Mouse (Mus musculus) midbrain, embryonic 11.5 days (tissue): ENCODE results near the gene 1110017D15Rik. TPM values are rescaled to one million over a fixed set of nuclear protein-coding genes. Genes with fewer than 3 reads are reported as not detected.

ENCODE experiments used
- ATAC-seq: fragments of 200-750 bp; cut with Nextera tagmentation; 2 replicates; pipeline ENCODE4 v1.8.0; 2017; ENCODE audit warnings: moderate TSS enrichment, moderate library complexity; ENCODE audit not compliant: low FRiP score
- DNase-seq: peaks from one replicate; pipeline ENCODE4 v3.0.0; 2015; ENCODE audit warnings: low spot score; ENCODE audit errors: missing footprints
- H3K27ac ChIP-seq: fragments of 300-500 bp; sonication (generic); 2 replicates; pipeline ENCODE4 v1.5.1; 2014; ENCODE audit warnings: low read depth, low read length
- H3K27me3 ChIP-seq: fragments of 300-500 bp; sonication (generic); 2 replicates; pipeline ENCODE4 v1.6.1; 2014; ENCODE audit warnings: mild to moderate bottlenecking, low read length, moderate library complexity, mixed read lengths; ENCODE audit not compliant: control insufficient read depth, insufficient read depth
- H3K36me3 ChIP-seq: fragments of 300-500 bp; sonication (generic); 2 replicates; pipeline ENCODE4 v1.6.1; 2014; ENCODE audit warnings: mild to moderate bottlenecking, low read length, moderate library complexity, mixed read lengths; ENCODE audit not compliant: control insufficient read depth, insufficient read depth
- H3K4me1 ChIP-seq: fragments of 300-500 bp; sonication (generic); 2 replicates; pipeline ENCODE4 v1.6.1; 2014; ENCODE audit warnings: low read length; ENCODE audit not compliant: control insufficient read depth, insufficient read depth
- H3K4me2 ChIP-seq: fragments of 300-500 bp; sonication (generic); 2 replicates; pipeline ENCODE4 v1.6.1; 2014; ENCODE audit warnings: mild to moderate bottlenecking, moderate library complexity
- H3K4me3 ChIP-seq: fragments of 300-500 bp; sonication (generic); 2 replicates; pipeline ENCODE4 v1.5.1; 2014; ENCODE audit warnings: low read depth, low read length
- H3K9ac ChIP-seq: fragments of 300-500 bp; sonication (generic); 2 replicates; pipeline ENCODE4 v1.6.1; 2014; ENCODE audit warnings: low read length
- H3K9me3 ChIP-seq: fragments of 300-500 bp; sonication (generic); 2 replicates; pipeline ENCODE4 v1.6.1; 2016; ENCODE audit warnings: low read length; ENCODE audit not compliant: control insufficient read depth
- WGBS: fragments of 180-500 bp; shearing (Covaris S2); extraction: QIAGEN DNeasy Blood & Tissue Kit; methylation state at CpG from one replicate; pipeline ENCODE4 v1.1.7; 2014; 5-methylcytosine and 5-hydroxymethylcytosine counted together
- polyA plus RNA-seq: library from polyadenylated mRNA; unstranded; fragments of >200 nt; fragmentation: Nextera tagmentation; extraction: Ambion mirVana; gene quantifications from 2 replicates; pipeline ENCODE4 v1.2.1, GENCODE M21; 2014

Gene 1110017D15Rik
- 3.6 and 4.6 TPM in 2 replicates for polyA plus RNA-seq

DNA sequence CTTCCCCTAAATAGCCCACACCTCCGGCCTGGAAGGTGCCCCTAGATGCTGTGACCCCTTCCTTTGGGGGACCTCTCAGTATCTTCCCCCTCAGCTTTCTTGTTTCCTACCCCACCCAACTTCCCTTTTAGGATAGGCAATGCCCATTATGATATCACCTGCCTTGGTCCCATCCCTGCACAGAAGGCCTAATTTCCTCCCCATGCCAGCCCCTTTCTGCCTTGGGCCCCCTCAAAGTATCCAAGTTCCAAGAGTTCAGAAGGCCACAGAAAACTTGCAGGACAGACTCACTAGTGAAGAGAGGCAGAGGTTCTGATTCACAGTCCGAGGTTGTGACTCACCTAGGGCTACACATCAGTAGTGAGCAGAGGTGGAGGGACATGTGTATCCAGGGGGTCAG is at the start of gene 1110017D15Rik:
Gene 1110017D15Rik, minus strand, starts transcription at position 101 of the 400 bp plus-strand sequence.
- H3K9me3 ChIP-seq, result no peaks in the 10 kb centered on the region
- DNase-seq (no peak), ATAC-seq (no peak)
- no peak within 1 kb of the TSS for H3K4me2 ChIP-seq
- WGBS, result 85% methylated on average over 2 of the region's 2 CpGs
- no peaks in the 10 kb centered on the region for H3K27me3 ChIP-seq
- H3K4me1 ChIP-seq, result no peaks in the 10 kb centered on the region
- no peak within 1 kb of the TSS for H3K27ac ChIP-seq
- H3K4me3 ChIP-seq, result no peak within 1 kb of the TSS
- no peak within 1 kb of the TSS for H3K9ac ChIP-seq
- H3K36me3 ChIP-seq, result no peaks in the 10 kb centered on the region

DNA sequence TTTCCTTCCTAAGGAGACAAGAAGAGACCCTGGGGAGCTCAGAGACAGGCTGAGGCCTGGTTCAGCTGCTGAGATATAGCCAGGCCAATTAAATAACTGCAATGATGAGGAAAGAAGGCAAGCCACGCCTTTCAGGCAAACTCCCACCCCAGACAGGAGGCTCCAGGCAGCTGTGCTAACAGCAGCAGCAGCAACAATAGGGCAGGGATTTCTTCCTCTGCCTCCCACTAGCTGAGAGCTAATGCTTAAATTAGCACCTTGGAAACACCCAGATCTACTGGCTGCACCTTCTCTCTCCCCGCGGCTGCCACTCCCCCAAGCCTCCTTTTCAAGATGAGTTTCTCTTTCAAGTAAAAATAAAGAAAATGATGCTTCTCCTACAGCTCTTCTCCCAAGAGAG is 49.0 kb upstream of the 1110017D15Rik start:
- DNase-seq (no peak), ATAC-seq (no peak)
- no peak overlapping the region; the same call in 1 of the 2 replicates for H3K27ac ChIP-seq
- WGBS, result 8% methylated on average over 3 of the region's 3 CpGs
- no peak overlapping the region for H3K9ac ChIP-seq
- peaks cover 25% of the 10 kb centered on the region for H3K4me1 ChIP-seq
- H3K36me3 ChIP-seq, result no peaks in the 10 kb centered on the region
- H3K4me2 ChIP-seq, result no peak overlapping the region
- no peak overlapping the region for H3K4me3 ChIP-seq
- no peaks in the 10 kb centered on the region for H3K9me3 ChIP-seq
- no peaks in the 10 kb centered on the region for H3K27me3 ChIP-seq

DNA sequence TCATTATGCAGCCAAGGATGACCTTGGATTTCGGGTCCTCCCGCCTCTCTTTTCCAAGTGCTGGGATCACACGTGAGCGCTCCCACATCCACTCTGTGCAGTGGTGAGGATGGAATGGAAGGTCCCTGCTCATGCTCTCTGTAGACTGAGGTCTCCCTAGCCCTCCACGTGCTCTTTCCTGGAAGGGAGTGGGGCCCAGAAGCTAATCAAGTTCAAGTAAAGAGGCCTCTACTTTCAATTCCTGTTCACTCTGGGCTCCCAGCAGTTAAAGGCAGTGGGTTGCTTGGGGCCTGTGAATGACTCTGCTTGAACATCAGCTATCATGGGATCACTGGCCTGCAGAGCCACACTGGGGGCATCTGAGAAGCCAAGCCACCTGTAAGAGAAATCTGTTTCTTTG is 46.2 kb upstream of the 1110017D15Rik start:
- no peaks in the 10 kb centered on the region for H3K36me3 ChIP-seq
- no peak overlapping the region for H3K4me3 ChIP-seq
- H3K27me3 ChIP-seq, result no peaks in the 10 kb centered on the region
- peaks cover 18% of the 10 kb centered on the region for H3K4me1 ChIP-seq
- no peak overlapping the region for H3K4me2 ChIP-seq
- no peaks in the 10 kb centered on the region for H3K9me3 ChIP-seq
- no peak for DNase-seq
- no peak overlapping the region for H3K9ac ChIP-seq
- H3K27ac ChIP-seq, result no peak overlapping the region
- ATAC-seq, result no peak
- 88% methylated on average over 5 of the region's 5 CpGs for WGBS

DNA sequence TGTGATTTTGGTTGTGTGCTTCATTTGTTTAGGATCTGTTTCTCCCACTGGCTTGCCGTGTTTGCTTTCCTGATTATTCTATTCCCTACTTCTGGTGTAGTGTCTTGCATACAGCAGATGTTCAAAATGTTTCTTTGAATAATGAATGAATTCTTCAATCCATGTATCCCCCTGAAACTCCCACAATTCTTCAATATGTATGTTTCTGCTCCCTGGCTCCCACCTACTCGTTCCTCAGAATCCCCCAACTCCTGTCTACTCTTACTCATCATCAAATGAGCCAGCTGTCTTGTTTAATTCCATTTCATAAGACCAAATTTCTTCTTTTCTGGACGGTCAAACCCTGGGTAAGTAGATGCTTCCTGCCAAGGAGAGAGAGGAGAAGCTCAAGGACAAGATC is 40.0 kb upstream of the 1110017D15Rik start:
- Histone ChIP-seq H3K4me3 (no peak overlapping the region), H3K9ac (no peak overlapping the region), H3K4me2 (no peak overlapping the region), H3K4me1 (peaks cover 8% of the 10 kb centered on the region; the same call in 1 of the 2 replicates), H3K27me3 (no peaks in the 10 kb centered on the region), H3K36me3 (no peaks in the 10 kb centered on the region), H3K27ac (no peak overlapping the region), H3K9me3 (no peaks in the 10 kb centered on the region)
- no peak for ATAC-seq
- 70% methylated on average over 3 of the region's 3 CpGs for WGBS
- no peak for DNase-seq

DNA sequence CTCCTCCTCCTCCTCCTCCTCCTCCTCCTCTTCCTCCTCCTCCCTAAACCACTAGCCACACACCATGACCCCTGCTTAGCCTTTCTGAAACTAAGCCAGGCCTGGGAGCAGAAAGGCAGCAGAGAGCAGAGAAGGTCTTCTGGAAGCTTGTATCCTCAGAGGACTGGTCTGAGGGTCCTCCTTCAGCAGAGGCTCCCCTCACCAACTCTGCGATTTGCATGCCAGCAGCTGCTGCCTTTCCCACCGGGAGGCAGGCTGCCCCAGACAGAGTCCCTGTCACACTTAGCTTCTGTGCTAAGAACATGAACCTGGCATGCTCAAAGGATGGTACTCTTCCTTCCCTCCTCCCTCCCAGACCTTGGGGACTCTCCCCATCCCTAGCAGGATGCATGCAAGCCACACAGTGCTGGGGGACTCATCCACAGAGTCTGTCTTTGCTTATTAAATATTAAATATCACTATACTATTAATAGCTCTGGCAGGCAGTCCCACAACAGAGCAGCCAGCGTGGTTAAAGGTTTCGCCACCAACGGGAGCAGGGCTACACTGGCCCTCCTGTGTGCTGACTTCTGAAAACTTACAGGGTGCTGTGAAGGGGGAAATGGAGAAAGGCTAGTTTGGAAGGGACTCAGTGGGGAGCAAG is 39.3 kb upstream of the 1110017D15Rik start:
- no peak overlapping the region for H3K4me3 ChIP-seq
- no peak overlapping the region for H3K27ac ChIP-seq
- no peaks in the 10 kb centered on the region for H3K36me3 ChIP-seq
- H3K27me3 ChIP-seq, result no peaks in the 10 kb centered on the region
- no peak for DNase-seq
- H3K4me2 ChIP-seq, result no peak overlapping the region
- ATAC-seq, result no peak
- H3K9me3 ChIP-seq, result no peaks in the 10 kb centered on the region
- H3K9ac ChIP-seq, result no peak overlapping the region
- H3K4me1 ChIP-seq, result peaks cover 8% of the 10 kb centered on the region; the same call in 1 of the 2 replicates
- 56% methylated on average over 5 of the region's 5 CpGs for WGBS

DNA sequence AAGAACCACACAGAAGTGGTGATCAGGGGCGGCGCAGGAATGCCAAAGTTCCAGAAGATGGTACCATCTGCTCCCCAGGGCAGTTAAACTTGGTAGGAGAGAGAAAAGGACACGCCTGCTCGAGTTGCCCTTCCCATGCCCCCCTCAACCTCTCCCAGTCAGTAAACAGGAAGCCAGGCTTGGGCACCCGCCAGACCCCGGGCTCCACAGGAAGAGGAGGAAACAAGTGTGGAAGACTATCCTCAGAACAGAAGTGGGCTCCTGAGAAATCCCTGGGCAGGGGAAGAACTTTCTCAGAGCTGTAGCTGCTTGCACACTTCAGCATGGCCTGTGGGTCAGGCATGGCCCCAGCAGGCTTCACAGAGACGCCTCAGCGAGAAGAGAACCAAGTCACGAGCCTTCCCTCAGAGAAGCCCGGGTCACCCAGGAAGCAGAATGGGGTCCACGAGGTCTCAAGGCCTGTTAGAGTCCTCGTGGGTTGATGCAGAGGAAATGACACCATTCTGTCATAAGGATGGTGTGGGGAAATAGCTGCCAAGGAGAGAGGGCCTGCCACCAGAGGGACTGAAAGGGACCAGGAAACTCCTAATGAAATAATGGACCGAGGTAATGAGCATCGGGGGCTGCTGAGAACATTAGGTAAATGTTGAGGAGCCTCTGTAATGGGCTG is 38.0 kb upstream of the 1110017D15Rik start:
- 82% methylated on average over 14 of the region's 14 CpGs for WGBS
- DNase-seq, result no peak
- Histone ChIP-seq H3K4me3 (no peak overlapping the region), H3K36me3 (no peaks in the 10 kb centered on the region), H3K27me3 (no peaks in the 10 kb centered on the region), H3K4me1 (peaks cover 8% of the 10 kb centered on the region; the same call in 1 of the 2 replicates), H3K9ac (no peak overlapping the region), H3K4me2 (no peak overlapping the region), H3K9me3 (no peaks in the 10 kb centered on the region), H3K27ac (no peak overlapping the region)
- ATAC-seq, result no peak

DNA sequence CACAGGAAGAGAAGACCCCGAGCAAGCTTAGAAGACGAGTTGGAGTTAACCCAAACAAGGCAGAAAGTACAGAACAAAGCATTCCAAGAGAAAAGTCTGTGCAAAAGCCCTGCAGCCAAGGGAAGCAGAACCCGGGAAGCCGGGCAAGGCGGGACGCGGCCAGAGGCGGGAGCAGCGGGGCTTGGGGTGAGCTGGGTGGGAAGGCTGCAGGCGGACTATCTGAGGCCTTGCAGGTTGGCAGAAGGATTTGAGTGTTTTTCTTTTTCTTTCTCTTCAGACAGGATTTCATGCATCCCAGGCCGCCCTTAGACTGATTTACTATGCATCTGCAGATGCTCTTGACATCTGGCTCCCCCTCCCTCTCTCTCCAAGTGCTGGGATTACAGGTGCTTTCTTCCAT is 36.0 kb upstream of the 1110017D15Rik start:
- no peak for DNase-seq
- Histone ChIP-seq H3K27me3 (no peaks in the 10 kb centered on the region), H3K9me3 (no peaks in the 10 kb centered on the region), H3K9ac (no peak overlapping the region), H3K4me1 (peaks cover 8% of the 10 kb centered on the region; the same call in 1 of the 2 replicates), H3K36me3 (no peaks in the 10 kb centered on the region), H3K27ac (peak overlapping the region; percentile 16), H3K4me3 (no peak overlapping the region), H3K4me2 (no peak overlapping the region)
- ATAC-seq, result no peak
- 72% methylated on average over 11 of the region's 11 CpGs for WGBS

DNA sequence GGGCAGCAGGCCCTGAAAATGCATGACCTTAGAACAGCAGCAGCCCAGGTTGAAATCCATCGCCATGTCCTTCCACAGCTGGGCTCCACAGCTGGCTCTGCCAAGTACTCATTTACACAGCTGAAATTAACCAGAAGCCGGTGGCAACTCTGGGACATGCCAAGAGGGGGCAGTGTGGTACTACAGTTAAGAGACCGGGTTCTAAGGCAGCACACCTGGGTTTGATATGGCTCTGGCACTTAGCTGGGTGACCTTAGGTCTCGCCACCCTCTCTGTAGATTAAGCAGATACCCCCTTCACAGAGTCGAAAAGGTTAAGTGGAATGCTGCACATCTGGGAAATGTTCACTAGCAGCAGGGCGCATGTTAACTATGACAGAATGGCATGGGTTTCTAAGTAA is 35.4 kb upstream of the 1110017D15Rik start:
- Histone ChIP-seq H3K27me3 (no peaks in the 10 kb centered on the region), H3K4me2 (no peak overlapping the region), H3K36me3 (no peaks in the 10 kb centered on the region), H3K9ac (no peak overlapping the region), H3K4me1 (peaks cover 8% of the 10 kb centered on the region; the same call in 1 of the 2 replicates), H3K9me3 (no peaks in the 10 kb centered on the region), H3K27ac (no peak overlapping the region), H3K4me3 (no peak overlapping the region)
- DNase-seq (peak; percentile 97), ATAC-seq (0 out of 2 replicates have a peak, but pooled peaks have one; percentile 11)
- WGBS, result 43% methylated on average over 6 of the region's 6 CpGs

DNA sequence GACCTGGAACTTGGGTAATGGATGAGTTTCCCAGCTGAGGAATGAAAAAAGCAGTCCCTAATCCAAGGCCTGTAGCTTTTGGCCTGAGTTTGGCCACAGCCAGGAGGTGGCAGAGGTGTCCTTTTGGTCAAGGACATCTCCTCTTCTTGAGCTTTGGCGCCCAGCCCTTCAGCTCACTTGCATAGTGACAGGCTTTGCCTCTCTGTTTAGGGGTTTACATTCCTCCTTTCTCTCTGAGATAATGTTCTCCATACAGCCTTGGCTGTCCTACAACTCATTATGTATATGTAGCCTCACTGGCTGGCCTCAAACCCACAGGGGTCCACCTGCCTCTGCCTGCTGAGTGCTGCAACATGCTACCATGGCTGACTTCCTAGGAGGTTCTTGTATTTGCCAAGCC is 30.0 kb upstream of the 1110017D15Rik start:
- H3K27ac ChIP-seq, result no peak overlapping the region
- H3K4me3 ChIP-seq, result no peak overlapping the region
- H3K9ac ChIP-seq, result no peak overlapping the region
- 84% methylated on average over 1 of the region's 1 CpGs for WGBS
- H3K27me3 ChIP-seq, result no peaks in the 10 kb centered on the region
- H3K4me2 ChIP-seq, result no peak overlapping the region
- H3K36me3 ChIP-seq, result no peaks in the 10 kb centered on the region
- no peaks in the 10 kb centered on the region for H3K9me3 ChIP-seq
- H3K4me1 ChIP-seq, result 0 out of 2 replicates have a peak, but pooled peaks cover 4% of the 10 kb centered on the region
- ATAC-seq (no peak), DNase-seq (no peak)
